Mouse (Mus musculus) liver, embryonic 13.5 days (tissue): ENCODE results near the gene Lyl1. TPM values are rescaled to one million over a fixed set of nuclear protein-coding genes. Genes with fewer than 3 reads are reported as not detected.

Experiments used
- ATAC-seq: fragments of 200-750 bp; cut with Nextera tagmentation; 2 replicates; pipeline ENCODE4 v1.8.0; 2017; ENCODE audit warnings: low read depth, mild to moderate bottlenecking, moderate number of reproducible peaks, moderate library complexity
- DNase-seq: peaks from one replicate; pipeline ENCODE4 v3.0.0; 2022
- H3K27ac ChIP-seq: fragments of 300-500 bp; sonication (generic); 2 replicates; pipeline ENCODE4 v1.5.1; 2015; ENCODE audit warnings: moderate library complexity, mild to moderate bottlenecking, inconsistent platforms
- H3K27me3 ChIP-seq: fragments of 300-500 bp; sonication (generic); 2 replicates; pipeline ENCODE4 v1.6.1; 2015; ENCODE audit warnings: mild to moderate bottlenecking, inconsistent platforms
- H3K36me3 ChIP-seq: fragments of 300-500 bp; sonication (generic); 2 replicates; pipeline ENCODE4 v1.6.1; 2015; ENCODE audit warnings: mild to moderate bottlenecking, inconsistent platforms
- H3K4me1 ChIP-seq: fragments of 300-500 bp; sonication (generic); replicated peaks from 2 replicates; pipeline ENCODE4 v1.6.1; 2015; ENCODE audit warnings: inconsistent platforms
- H3K4me2 ChIP-seq: fragments of 300-500 bp; sonication (generic); 2 replicates; pipeline ENCODE4 v1.6.1; 2015; ENCODE audit warnings: inconsistent platforms, mild to moderate bottlenecking, moderate library complexity
- H3K4me3 ChIP-seq: fragments of 300-500 bp; sonication (generic); replicated peaks from 2 replicates; pipeline ENCODE4 v1.5.1; 2015; ENCODE audit warnings: mild to moderate bottlenecking, inconsistent platforms
- H3K9ac ChIP-seq: fragments of 300-500 bp; sonication (generic); 2 replicates; pipeline ENCODE4 v1.6.1; 2015; ENCODE audit warnings: mild to moderate bottlenecking, inconsistent platforms
- H3K9me3 ChIP-seq: fragments of 300-500 bp; sonication (generic); replicated peaks from 2 replicates; pipeline ENCODE4 v1.6.1; 2016; ENCODE audit warnings: inconsistent platforms
- WGBS: fragments of 180-500 bp; shearing (Covaris S2); methylation state at CpG from one replicate; pipeline ENCODE4 v1.1.7; 2015; ENCODE audit not compliant: insufficient replicate concordance; 5-methylcytosine and 5-hydroxymethylcytosine counted together
- polyA plus RNA-seq: library from polyadenylated mRNA; unstranded; fragments of >200 nt; fragmentation: Nextera tagmentation; extraction: Ambion mirVana; gene quantifications from 2 replicates; pipeline ENCODE4 v1.2.1, GENCODE M21; 2015

Lyl1 gene
- polyA plus RNA-seq, 1 experiment from 2014 or later: 61.3 TPM

- WGBS: 63% methylated on average over 2 of the region's 2 CpGs
- H3K9me3 ChIP-seq: no peaks in the 10 kb centered on the region
- peaks cover 60% of the 10 kb centered on the region for H3K27me3 ChIP-seq
- H3K27ac ChIP-seq: peak overlapping the region; percentile 55
- no peak overlapping the region for H3K4me3 ChIP-seq
- peaks cover 90% of the 10 kb centered on the region for H3K4me1 ChIP-seq
- DNase-seq (no peak), ATAC-seq (no peak)
- H3K4me2 ChIP-seq: no peak overlapping the region
- peak overlapping the region; percentile 10; the same call in 1 of the 2 replicates for H3K9ac ChIP-seq
- H3K36me3 ChIP-seq: no peaks in the 10 kb centered on the region
These were observed 34.3 kb downstream of the Lyl1 start for GRCm38 (mm10) chr8:84735597-84735996.

- Histone ChIP-seq H3K27ac (peak overlapping the region; percentile 55; the same call in 1 of the 2 replicates), H3K4me2 (no peak overlapping the region), H3K27me3 (peaks cover 69% of the 10 kb centered on the region), H3K9ac (0 out of 2 replicates have a peak overlapping the region, but pooled peaks have one; percentile 4), H3K36me3 (no peaks in the 10 kb centered on the region), H3K4me3 (no peak overlapping the region), H3K4me1 (peaks cover 90% of the 10 kb centered on the region), H3K9me3 (no peaks in the 10 kb centered on the region)
- ATAC-seq (no peak), DNase-seq (no peak)
- WGBS: 96% methylated on average over 4 of the region's 4 CpGs
These were observed 35.3 kb downstream of the Lyl1 start for GRCm38 (mm10) chr8:84736521-84736920.

GRCm38 (mm10) chr8:84737608-84738007 lies 36.4 kb downstream of the Lyl1 start:
- H3K27ac ChIP-seq: no peak overlapping the region; the same call in 1 of the 2 replicates
- WGBS: 4% methylated on average over 16 of the region's 16 CpGs
- H3K9ac ChIP-seq: peak overlapping the region; percentile 69
- H3K4me1 ChIP-seq: peaks cover 90% of the 10 kb centered on the region
- H3K27me3 ChIP-seq: peaks cover 79% of the 10 kb centered on the region
- peak overlapping the region; percentile 67 for H3K4me2 ChIP-seq
- H3K36me3 ChIP-seq: no peaks in the 10 kb centered on the region
- ATAC-seq: peak; percentile 73
- H3K9me3 ChIP-seq: no peaks in the 10 kb centered on the region
- peak; percentile 73 for DNase-seq
- H3K4me3 ChIP-seq: peak overlapping the region; percentile 40

- Histone ChIP-seq H3K4me3 (peak overlapping the region; percentile 40), H3K27ac (no peak overlapping the region; the same call in 1 of the 2 replicates), H3K9ac (peak overlapping the region; percentile 69), H3K27me3 (peaks cover 83% of the 10 kb centered on the region), H3K4me1 (peaks cover 90% of the 10 kb centered on the region), H3K9me3 (no peaks in the 10 kb centered on the region), H3K4me2 (peak overlapping the region; percentile 67), H3K36me3 (no peaks in the 10 kb centered on the region)
- DNase-seq (no peak), ATAC-seq (no peak)
- 32% methylated on average over 10 of the region's 10 CpGs for WGBS
These were observed 37.0 kb downstream of the Lyl1 start for GRCm38 (mm10) chr8:84738266-84738665.

- DNase-seq: no peak
- H3K27ac ChIP-seq: no peak overlapping the region; the same call in 1 of the 2 replicates
- H3K9ac ChIP-seq: peak overlapping the region; percentile 69
- no peak for ATAC-seq
- H3K27me3 ChIP-seq: peaks cover 83% of the 10 kb centered on the region
- H3K4me2 ChIP-seq: peak overlapping the region; percentile 67; the same call in 1 of the 2 replicates
- 70% methylated on average over 10 of the region's 10 CpGs for WGBS
- no peaks in the 10 kb centered on the region for H3K9me3 ChIP-seq
- peaks cover 90% of the 10 kb centered on the region for H3K4me1 ChIP-seq
- no peak overlapping the region; the same call in 1 of the 2 replicates for H3K4me3 ChIP-seq
- no peaks in the 10 kb centered on the region for H3K36me3 ChIP-seq
These were observed 37.6 kb downstream of the Lyl1 start for GRCm38 (mm10) chr8:84738715-84739400.

GRCm38 (mm10) chr8:84739401-84739742 lies 38.1 kb downstream of the Lyl1 start:
- H3K4me1 ChIP-seq: peaks cover 90% of the 10 kb centered on the region
- no peaks in the 10 kb centered on the region for H3K9me3 ChIP-seq
- 5% methylated on average over 1 of the region's 1 CpGs for WGBS
- H3K9ac ChIP-seq: no peak overlapping the region
- no peak for ATAC-seq
- H3K27ac ChIP-seq: no peak overlapping the region
- no peak for DNase-seq
- peaks cover 82% of the 10 kb centered on the region for H3K27me3 ChIP-seq
- H3K36me3 ChIP-seq: no peaks in the 10 kb centered on the region
- H3K4me2 ChIP-seq: no peak overlapping the region
- H3K4me3 ChIP-seq: no peak overlapping the region

GRCm38 (mm10) chr8:84740895-84741843 lies 39.9 kb downstream of the Lyl1 start:
- Histone ChIP-seq H3K36me3 (no peaks in the 10 kb centered on the region), H3K9ac (no peak overlapping the region), H3K4me3 (no peak overlapping the region), H3K27ac (no peak overlapping the region), H3K4me2 (no peak overlapping the region), H3K27me3 (peaks cover 77% of the 10 kb centered on the region), H3K9me3 (no peaks in the 10 kb centered on the region), H3K4me1 (peaks cover 91% of the 10 kb centered on the region)
- WGBS: 58% methylated on average over 13 of the region's 13 CpGs
- DNase-seq (no peak), ATAC-seq (no peak)

GRCm38 (mm10) chr8:84742171-84743053 lies 41.2 kb downstream of the Lyl1 start:
- WGBS: 56% methylated on average over 32 of the region's 32 CpGs
- H3K27ac ChIP-seq: no peak overlapping the region
- H3K9ac ChIP-seq: no peak overlapping the region
- DNase-seq (no peak), ATAC-seq (peak; percentile 7; the same call in 1 of the 2 replicates)
- H3K27me3 ChIP-seq: peaks cover 76% of the 10 kb centered on the region
- H3K4me3 ChIP-seq: no peak overlapping the region
- H3K36me3 ChIP-seq: no peaks in the 10 kb centered on the region
- H3K4me1 ChIP-seq: peaks cover 80% of the 10 kb centered on the region
- H3K4me2 ChIP-seq: peak overlapping the region; percentile 15; the same call in 1 of the 2 replicates
- H3K9me3 ChIP-seq: no peaks in the 10 kb centered on the region

GRCm38 (mm10) chr8:84743054-84743415 lies 41.8 kb downstream of the Lyl1 start:
- H3K27me3 ChIP-seq: peaks cover 77% of the 10 kb centered on the region
- peaks cover 74% of the 10 kb centered on the region for H3K4me1 ChIP-seq
- no peak overlapping the region for H3K4me3 ChIP-seq
- no peak overlapping the region for H3K9ac ChIP-seq
- ATAC-seq (no peak), DNase-seq (no peak)
- H3K4me2 ChIP-seq: peak overlapping the region; percentile 15; the same call in 1 of the 2 replicates
- no peaks in the 10 kb centered on the region for H3K9me3 ChIP-seq
- 31% methylated on average over 10 of the region's 10 CpGs for WGBS
- H3K36me3 ChIP-seq: no peaks in the 10 kb centered on the region
- no peak overlapping the region for H3K27ac ChIP-seq

- no peak overlapping the region for H3K9ac ChIP-seq
- no peaks in the 10 kb centered on the region for H3K36me3 ChIP-seq
- no peak overlapping the region for H3K4me2 ChIP-seq
- peaks cover 70% of the 10 kb centered on the region for H3K27me3 ChIP-seq
- no peak overlapping the region for H3K4me3 ChIP-seq
- no peak for DNase-seq
- ATAC-seq: 0 out of 2 replicates have a peak, but pooled peaks have one; percentile 28
- 39% methylated on average over 17 of the region's 17 CpGs for WGBS
- peaks cover 67% of the 10 kb centered on the region for H3K4me1 ChIP-seq
- no peaks in the 10 kb centered on the region for H3K9me3 ChIP-seq
- peak overlapping the region; percentile 39; the same call in 1 of the 2 replicates for H3K27ac ChIP-seq
These were observed 42.5 kb downstream of the Lyl1 start for GRCm38 (mm10) chr8:84743517-84744420.
